Mouse (Mus musculus) heart, embryonic 16.5 days (tissue): ENCODE data around the gene Glt8d1. TPM values are rescaled to one million over a fixed set of nuclear protein-coding genes. Genes with fewer than 3 reads are reported as not detected.
A peak's percentile ranks its signal among the peaks of the same experiment; 100 is the strongest.

Source experiments
- ATAC-seq: fragments of 200-750 bp; cut with Nextera tagmentation; replicated peaks from 2 replicates; pipeline ENCODE4 v1.8.0; 2017; ENCODE audit warnings: moderate number of reproducible peaks; ENCODE audit not compliant: insufficient read depth, low FRiP score; ENCODE audit errors: extremely low read depth
- H3K27ac ChIP-seq: fragments of 300-500 bp; sonication (generic); 2 replicates; pipeline ENCODE4 v1.5.1; 2014; ENCODE audit warnings: mild to moderate bottlenecking, low read length, control low read depth, moderate library complexity
- H3K27me3 ChIP-seq: fragments of 300-500 bp; sonication (generic); 2 replicates; pipeline ENCODE4 v1.6.1; 2014; ENCODE audit warnings: low read length, mixed read lengths; ENCODE audit not compliant: control insufficient read depth, insufficient read depth
- H3K36me3 ChIP-seq: fragments of 300-500 bp; sonication (generic); 2 replicates; pipeline ENCODE4 v1.6.1; 2014; ENCODE audit not compliant: control insufficient read depth, insufficient read depth
- H3K4me1 ChIP-seq: fragments of 300-500 bp; sonication (generic); 2 replicates; pipeline ENCODE4 v1.6.1; 2014; ENCODE audit warnings: low read length, mixed read lengths; ENCODE audit not compliant: control insufficient read depth, insufficient read depth
- H3K4me2 ChIP-seq: fragments of 300-500 bp; sonication (generic); 2 replicates; pipeline ENCODE4 v1.6.1; 2014; ENCODE audit warnings: low read depth, mild to moderate bottlenecking, control low read depth, low read length
- H3K4me3 ChIP-seq: fragments of 300-500 bp; sonication (generic); 2 replicates; pipeline ENCODE4 v1.5.1; 2014; ENCODE audit warnings: mild to moderate bottlenecking, control low read depth, low read length
- H3K9ac ChIP-seq: fragments of 300-500 bp; sonication (generic); 2 replicates; pipeline ENCODE4 v1.6.1; 2014; ENCODE audit warnings: low read length, control low read depth
- H3K9me3 ChIP-seq: fragments of 300-500 bp; sonication (generic); replicated peaks from 2 replicates; pipeline ENCODE4 v1.6.1; 2016; ENCODE audit warnings: low read length; ENCODE audit not compliant: control insufficient read depth
- WGBS: fragments of 180-500 bp; shearing (Covaris S2); extraction: QIAGEN DNeasy Blood & Tissue Kit; methylation state at CpG from one replicate; pipeline ENCODE4 v1.1.7; 2014; 5-methylcytosine and 5-hydroxymethylcytosine counted together
- polyA plus RNA-seq: library from polyadenylated mRNA; unstranded; fragments of >200 nt; fragmentation: Nextera tagmentation; extraction: Ambion mirVana; gene quantifications from 2 replicates; pipeline ENCODE4 v1.2.1, GENCODE M21; 2015

The Glt8d1 gene
- polyA plus RNA-seq, 1 experiment from 2014 or later: 45.2 TPM

DNA sequence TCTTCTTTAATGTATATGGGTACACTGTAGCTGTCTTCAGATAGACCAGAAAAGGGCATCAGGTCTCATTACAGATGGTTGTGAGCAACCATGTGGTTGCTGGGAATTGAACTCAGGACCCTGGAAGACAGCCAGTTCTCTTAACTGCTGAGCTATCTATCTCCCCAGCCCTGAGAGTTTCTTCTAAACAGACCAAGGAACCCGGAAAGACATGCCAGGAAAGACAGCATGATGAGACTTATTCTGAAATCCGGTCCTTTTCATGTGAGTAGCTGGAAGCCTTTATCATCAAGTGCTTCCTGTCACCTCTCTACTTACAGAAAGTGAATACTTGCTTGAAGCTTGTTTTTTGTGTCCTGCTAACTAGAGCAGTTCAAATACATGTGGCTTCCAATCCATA lies 3.3 kb downstream of the Glt8d1 start:
- ATAC-seq: no peak
- Histone ChIP-seq H3K27me3 (no peaks in the 10 kb centered on the region), H3K9me3 (no peaks in the 10 kb centered on the region), H3K27ac (no peak overlapping the region), H3K4me2 (no peak overlapping the region), H3K4me3 (no peak overlapping the region), H3K9ac (no peak overlapping the region), H3K4me1 (peaks cover 13% of the 10 kb centered on the region), H3K36me3 (peaks cover 8% of the 10 kb centered on the region)
- 63% methylated on average over 2 of the region's 2 CpGs for WGBS

DNA sequence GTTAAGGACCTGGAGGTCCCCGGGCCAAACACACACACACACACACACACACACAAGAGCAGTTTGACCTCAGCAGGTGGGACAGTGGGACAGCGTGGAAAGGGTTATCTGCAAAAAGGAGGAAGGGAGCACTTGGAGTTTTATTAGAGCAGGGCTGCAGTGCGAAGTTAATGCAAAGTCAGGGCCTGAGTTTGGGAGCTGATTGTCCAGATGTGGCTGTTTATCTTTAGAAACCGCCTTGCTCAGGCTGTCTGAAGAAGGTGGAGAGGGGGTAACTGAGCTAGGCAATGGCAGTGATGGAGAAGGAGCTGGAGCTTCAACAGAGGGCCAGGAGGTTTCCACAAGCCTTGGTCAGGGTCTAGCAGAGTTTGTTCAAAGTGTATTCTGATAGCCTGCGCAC lies 5.6 kb downstream of the Glt8d1 start:
- no peak for ATAC-seq
- WGBS: 77% methylated on average over 5 of the region's 5 CpGs
- H3K36me3 ChIP-seq: peaks cover 20% of the 10 kb centered on the region
- H3K4me1 ChIP-seq: peaks cover 6% of the 10 kb centered on the region
- H3K4me2 ChIP-seq: no peak overlapping the region
- no peak overlapping the region for H3K9ac ChIP-seq
- no peaks in the 10 kb centered on the region for H3K9me3 ChIP-seq
- H3K27ac ChIP-seq: no peak overlapping the region
- no peak overlapping the region for H3K4me3 ChIP-seq
- no peaks in the 10 kb centered on the region for H3K27me3 ChIP-seq

DNA sequence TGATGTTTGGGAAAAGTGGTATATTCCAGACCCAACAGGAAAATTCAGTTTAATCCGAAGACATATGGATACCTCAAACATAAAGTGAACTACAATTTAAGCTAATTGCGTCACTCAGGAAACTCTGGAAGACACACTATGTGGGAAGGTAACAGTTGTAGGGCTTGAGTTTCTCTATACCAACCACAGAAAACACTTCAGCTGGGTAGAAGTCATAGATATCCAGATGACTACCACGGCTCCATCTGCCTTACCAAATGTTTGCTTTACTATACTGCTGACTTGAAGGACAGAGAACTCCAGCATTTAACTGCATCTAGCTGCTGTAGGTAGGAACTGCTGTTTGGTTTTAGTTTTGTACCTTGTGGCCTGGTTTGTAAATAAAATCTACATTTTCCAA lies 10.4 kb downstream of the Glt8d1 start:
- no peaks in the 10 kb centered on the region for H3K27me3 ChIP-seq
- WGBS: 87% methylated on average over 3 of the region's 3 CpGs
- no peak overlapping the region for H3K4me2 ChIP-seq
- H3K36me3 ChIP-seq: peaks cover 55% of the 10 kb centered on the region
- no peak overlapping the region for H3K9ac ChIP-seq
- H3K27ac ChIP-seq: no peak overlapping the region
- no peaks in the 10 kb centered on the region for H3K4me1 ChIP-seq
- H3K9me3 ChIP-seq: no peaks in the 10 kb centered on the region
- no peak overlapping the region for H3K4me3 ChIP-seq
- ATAC-seq: no peak

DNA sequence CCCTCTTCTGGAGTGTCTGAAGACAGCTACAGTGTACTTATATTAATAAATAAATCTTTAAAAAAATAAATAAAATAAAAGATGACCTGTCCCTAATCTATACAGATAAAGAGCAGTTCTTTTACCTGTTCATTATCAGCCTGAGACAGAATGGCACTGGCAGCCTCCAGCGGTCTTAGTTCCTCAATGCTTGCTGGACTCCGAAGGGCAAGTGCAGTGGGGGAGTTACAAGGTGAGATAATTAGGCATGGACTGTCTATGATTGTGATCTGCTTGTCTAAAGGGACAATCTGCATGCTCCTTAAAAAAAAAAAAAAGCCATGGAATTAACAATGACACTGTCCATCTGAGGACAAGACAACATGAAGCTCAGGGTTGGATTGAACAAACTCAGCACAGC lies 12.7 kb downstream of the Glt8d1 start:
- 97% methylated on average over 2 of the region's 2 CpGs for WGBS
- Histone ChIP-seq H3K27me3 (no peaks in the 10 kb centered on the region), H3K27ac (no peak overlapping the region), H3K4me3 (no peak overlapping the region), H3K9me3 (no peaks in the 10 kb centered on the region), H3K9ac (no peak overlapping the region), H3K4me2 (no peak overlapping the region), H3K4me1 (peaks cover 9% of the 10 kb centered on the region), H3K36me3 (peaks cover 63% of the 10 kb centered on the region)
- no peak for ATAC-seq

- Histone ChIP-seq H3K4me1 (peaks cover 16% of the 10 kb centered on the region), H3K27me3 (no peaks in the 10 kb centered on the region), H3K36me3 (peaks cover 56% of the 10 kb centered on the region), H3K4me2 (no peak overlapping the region), H3K9me3 (no peaks in the 10 kb centered on the region), H3K27ac (no peak overlapping the region), H3K9ac (no peak overlapping the region), H3K4me3 (no peak overlapping the region)
- no peak for ATAC-seq
- 46% methylated on average over 1 of the region's 1 CpGs for WGBS
Observed at GRCm38 (mm10) chr14:31016063-31016462, 14.9 kb downstream of the Glt8d1 start.

DNA sequence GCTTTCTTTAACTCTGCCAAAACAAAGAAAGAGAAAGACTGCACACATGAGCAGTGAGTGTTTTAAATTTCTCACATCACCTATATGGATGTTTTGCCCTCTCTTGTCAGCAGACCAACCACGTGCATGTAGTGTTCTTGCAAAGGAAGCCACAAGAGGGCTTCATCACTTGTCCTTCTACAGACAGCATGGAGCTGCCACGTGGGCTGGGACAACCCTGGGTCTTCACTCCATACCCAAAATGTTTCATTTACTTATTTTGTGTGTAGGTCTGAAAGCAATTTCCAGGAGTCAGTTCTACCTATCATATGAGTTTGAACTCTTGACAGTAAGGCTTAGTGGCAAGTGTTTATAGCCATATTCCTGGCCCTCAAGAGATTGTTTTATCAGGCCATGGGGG lies 16.7 kb downstream of the Glt8d1 start:
- WGBS: 2% methylated on average over 2 of the region's 2 CpGs
- no peaks in the 10 kb centered on the region for H3K9me3 ChIP-seq
- peaks cover 46% of the 10 kb centered on the region for H3K36me3 ChIP-seq
- H3K9ac ChIP-seq: peak overlapping the region; percentile 94
- no peak overlapping the region; the same call in 1 of the 2 replicates for H3K27ac ChIP-seq
- ATAC-seq: no peak
- H3K4me1 ChIP-seq: peaks cover 16% of the 10 kb centered on the region
- H3K4me2 ChIP-seq: peak overlapping the region; percentile 93
- no peaks in the 10 kb centered on the region for H3K27me3 ChIP-seq
- H3K4me3 ChIP-seq: peak overlapping the region; percentile 92

DNA sequence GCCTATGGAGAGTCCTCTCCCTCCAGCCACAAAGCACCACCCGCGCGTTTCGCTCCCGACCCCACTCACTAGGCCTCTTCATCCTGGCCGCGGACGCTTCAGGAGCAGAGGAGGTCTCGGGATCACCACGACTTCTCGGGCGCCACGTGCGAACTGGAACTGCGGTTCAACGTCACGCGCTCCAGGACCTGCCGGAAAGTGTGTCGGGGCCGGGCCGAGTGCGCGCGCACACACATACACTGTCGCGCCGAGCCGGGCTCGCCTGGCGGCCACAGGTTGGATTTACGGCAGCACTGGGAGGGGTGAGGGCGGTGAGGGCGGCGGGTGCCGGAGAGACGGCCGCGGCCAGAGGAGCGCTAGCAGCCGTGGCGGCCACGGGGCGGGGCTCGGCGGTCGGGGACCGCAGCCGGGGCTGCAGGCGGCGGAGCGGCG lies 17.7 kb downstream of the Glt8d1 start, which contains the start of the genes Pbrm1 and Gnl3:
Gene Pbrm1, plus strand, starts transcription at position 279 of the 432 bp plus-strand sequence.
Gene Gnl3, minus strand, starts transcription at position 293 of the 432 bp plus-strand sequence.
- Histone ChIP-seq H3K9ac (peak within 1 kb of the TSS; percentile 94), H3K9me3 (no peaks in the 10 kb centered on the region), H3K36me3 (peaks cover 41% of the 10 kb centered on the region), H3K27ac (peak within 1 kb of the TSS; percentile 99), H3K27me3 (no peaks in the 10 kb centered on the region), H3K4me1 (peaks cover 16% of the 10 kb centered on the region), H3K4me2 (peak within 1 kb of the TSS; percentile 93), H3K4me3 (peak within 1 kb of the TSS; percentile 92)
- under 1% methylated on average over 42 of the region's 53 CpGs for WGBS
- ATAC-seq: peak; percentile 87

DNA sequence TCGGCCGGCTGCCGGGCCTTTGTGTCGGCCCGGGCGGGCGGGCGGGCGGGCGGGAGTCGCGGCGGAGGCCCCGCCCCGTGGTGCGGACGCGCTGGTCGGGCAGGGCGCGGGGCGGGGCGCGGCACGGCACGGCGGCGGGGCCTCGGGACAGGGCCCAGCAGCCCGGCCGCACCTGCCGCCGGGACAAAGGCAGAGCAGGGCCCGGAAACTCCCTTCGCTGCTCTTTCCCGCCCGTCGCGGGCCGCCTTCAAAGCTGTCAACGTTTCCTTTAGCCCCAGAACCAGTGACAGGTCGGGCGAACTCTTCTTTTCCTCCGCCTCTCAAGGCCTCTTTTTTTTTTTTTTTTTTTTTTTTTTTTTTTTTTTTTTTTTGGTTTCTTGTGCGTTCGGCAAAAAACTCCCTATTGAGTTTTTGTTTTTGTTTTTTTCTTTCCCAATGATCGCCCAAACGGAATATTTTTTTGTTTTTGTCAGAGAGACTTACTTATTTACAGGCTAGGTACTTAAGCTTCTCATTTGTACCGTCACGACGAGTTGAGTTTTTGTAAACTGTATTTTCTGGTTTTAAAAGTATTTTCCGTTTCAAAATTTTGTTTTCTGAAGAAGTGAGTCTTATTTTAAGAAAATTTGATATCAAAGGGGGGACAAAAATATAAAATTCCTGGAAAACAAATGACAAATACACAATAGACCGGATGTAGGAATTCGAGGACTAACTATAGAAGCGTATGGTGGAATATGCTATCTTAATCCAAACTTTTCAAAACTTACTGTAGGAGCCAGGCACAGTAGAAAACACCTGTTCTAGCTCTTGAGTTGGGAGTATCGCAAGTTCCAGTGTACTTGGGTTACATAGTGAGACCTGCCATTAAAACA lies 18.4 kb downstream of the Glt8d1 start:
- peaks cover 16% of the 10 kb centered on the region for H3K4me1 ChIP-seq
- H3K9ac ChIP-seq: peak overlapping the region; percentile 94
- 3% methylated on average over 37 of the region's 56 CpGs for WGBS
- H3K9me3 ChIP-seq: no peaks in the 10 kb centered on the region
- H3K4me2 ChIP-seq: peak overlapping the region; percentile 74
- H3K27me3 ChIP-seq: no peaks in the 10 kb centered on the region
- peak overlapping the region; percentile 92 for H3K4me3 ChIP-seq
- H3K36me3 ChIP-seq: peaks cover 39% of the 10 kb centered on the region
- peak overlapping the region; percentile 99 for H3K27ac ChIP-seq
- ATAC-seq: peak; percentile 95

DNA sequence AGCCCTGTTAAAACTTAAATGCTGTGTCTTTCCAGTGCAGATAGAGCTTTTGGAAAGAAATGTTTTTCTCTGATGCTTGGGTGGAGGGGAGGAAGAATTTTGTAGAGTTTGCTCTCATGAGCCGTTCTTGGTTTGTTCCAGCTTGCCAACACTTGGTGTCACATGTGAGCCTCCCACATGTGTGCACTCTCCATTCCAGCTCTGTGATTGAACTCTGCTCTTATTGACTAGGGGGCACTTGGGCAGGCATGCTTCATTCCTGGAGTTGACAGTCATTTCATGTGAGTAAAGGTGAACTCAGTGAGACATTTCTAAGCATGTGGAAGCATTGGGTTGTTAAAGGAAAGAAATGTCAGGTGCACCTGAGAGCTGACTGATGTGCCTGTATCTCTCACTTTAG lies 21.4 kb downstream of the Glt8d1 start:
- WGBS: 19% methylated on average over 1 of the region's 1 CpGs
- peaks cover 35% of the 10 kb centered on the region for H3K36me3 ChIP-seq
- H3K27ac ChIP-seq: no peak overlapping the region
- H3K9ac ChIP-seq: no peak overlapping the region
- peaks cover 13% of the 10 kb centered on the region for H3K4me1 ChIP-seq
- no peaks in the 10 kb centered on the region for H3K27me3 ChIP-seq
- ATAC-seq: no peak
- no peak overlapping the region for H3K4me3 ChIP-seq
- no peak overlapping the region for H3K4me2 ChIP-seq
- H3K9me3 ChIP-seq: no peaks in the 10 kb centered on the region
